Mouse (Mus musculus): ENCODE measurements at regions not wholly inside any gene's neighbourhood (a gene's known extent, or its start where the extent isn't known, plus 50 kb on each side); places are given as distances from the start of the nearest gene placed in this dataset.

DNA sequence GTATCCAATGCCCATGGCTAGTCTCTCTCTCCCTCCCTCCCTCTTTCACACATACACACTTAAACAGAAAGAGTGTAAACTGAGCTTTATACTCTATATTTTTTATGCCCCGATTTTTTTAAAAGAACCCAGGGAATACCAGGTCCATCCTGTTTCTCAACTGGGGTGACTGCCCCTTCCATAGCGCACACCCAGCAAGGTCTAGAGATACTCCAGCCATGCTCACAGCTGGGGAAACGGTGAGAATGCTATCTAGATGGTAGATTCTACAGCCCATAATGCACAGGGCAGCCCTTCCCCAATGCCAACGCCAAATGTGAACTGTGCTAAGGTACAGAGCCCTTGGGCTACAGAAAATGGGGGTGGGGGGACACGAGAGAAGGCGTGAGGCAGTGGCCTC lies 51.2 kb upstream of the Tln2 start:
- DNase-seq, result no peak

DNA sequence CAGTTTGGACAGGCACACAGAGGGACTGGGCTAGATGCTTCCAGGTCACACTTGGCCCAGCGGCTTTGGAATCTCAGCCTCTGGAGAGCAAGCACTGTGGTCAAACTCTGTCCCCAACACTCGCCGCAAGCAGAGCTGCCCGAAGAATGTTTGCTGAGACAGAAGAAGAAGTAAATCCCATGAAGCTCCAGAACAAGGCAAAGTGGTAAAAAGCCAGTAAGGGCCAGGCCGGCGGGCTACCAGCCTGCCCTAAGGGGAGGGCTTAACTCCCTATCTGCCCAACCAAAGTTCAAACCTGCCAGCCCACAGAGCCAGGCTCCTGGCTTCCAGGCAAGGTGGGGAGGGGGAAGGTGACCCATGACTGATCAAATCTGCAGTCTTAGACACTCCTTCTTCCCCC lies 52.2 kb upstream of the Tln2 start:
- DNase-seq, result peak; percentile 36

GRCm38 (mm10) chr9:67612101-67612500 lies 52.6 kb upstream of the Tln2 start:
- DNase-seq, result no peak

DNA sequence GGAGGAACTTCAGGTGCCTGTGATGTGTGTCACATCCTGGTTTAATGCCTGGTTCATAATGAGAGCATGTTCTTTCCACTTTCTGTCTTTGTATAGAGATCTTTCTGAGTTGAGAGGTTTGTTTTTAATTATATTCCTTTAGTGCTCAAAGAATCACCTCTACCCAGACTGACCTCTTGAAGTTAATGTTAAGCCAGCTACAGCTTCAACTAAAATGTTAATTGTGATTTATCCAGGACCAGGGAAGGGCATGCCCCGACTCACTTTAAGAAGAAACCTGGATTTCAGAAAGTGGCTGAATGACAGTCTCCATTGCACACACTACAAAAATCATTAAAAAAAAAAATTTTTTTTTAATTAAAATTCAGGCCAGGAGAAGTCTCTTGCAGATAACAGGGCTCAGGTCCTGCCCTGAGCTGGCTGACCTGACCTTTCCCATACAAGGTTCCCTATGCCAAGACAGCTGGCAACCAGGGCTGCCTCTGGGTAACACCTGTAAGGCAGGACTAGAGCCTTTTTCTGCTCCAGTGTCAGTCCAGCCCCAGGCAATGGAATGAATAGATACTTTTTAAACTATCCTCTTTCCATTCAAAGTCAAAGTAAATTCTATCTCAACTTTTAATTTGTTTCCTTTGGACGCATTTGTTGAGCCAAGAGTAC lies 54.7 kb upstream of the Tln2 start:
- no peak for DNase-seq

DNA sequence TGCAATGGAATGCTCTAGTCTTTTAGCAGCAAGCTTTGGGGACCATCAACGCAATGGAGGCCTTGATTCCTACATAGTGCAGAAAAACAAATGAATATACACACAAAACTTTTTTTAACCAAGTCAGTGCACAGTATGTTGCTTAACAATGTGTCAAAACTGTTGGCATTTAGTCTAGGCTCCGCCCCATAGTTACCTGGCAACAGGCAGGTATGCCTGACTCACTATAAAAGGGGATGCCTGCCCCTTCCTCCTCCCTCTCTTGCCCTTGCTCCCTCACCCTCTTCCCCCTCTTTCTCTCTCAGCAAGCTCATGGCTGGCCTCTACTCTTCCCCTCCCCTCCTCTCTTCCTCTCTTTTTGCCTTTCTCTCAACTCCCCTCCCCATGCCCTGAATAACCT lies 56.7 kb upstream of the Tln2 start:
- peak; percentile 46 for DNase-seq

GRCm38 (mm10) chr9:67617341-67618217 lies 58.1 kb upstream of the Tln2 start:
- DNase-seq, result peak; percentile 81

- DNase-seq, result no peak
Measured at GRCm38 (mm10) chr9:67620945-67621344, 61.4 kb upstream of the Tln2 start.

DNA sequence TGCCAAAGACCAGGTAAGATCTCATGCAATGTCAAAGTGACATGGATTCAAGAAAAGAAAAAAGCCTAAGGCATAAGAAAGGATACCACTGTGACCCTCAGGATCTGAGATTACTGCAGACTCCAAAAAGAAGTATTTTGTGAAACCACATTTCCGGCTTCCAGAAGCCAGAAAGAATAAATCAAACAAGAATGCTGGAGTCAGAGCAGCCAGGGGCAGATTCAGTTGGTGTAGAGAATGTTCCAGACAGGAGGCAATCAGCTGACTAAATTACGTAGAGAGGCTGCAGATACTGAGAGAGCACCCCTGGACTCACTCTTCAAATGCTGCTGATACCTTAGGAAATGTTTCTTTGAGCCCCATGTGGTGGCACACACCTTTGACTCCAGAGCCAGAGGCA lies 67.7 kb upstream of the Tln2 start:
- DNase-seq, result peak; percentile 64

GRCm38 (mm10) chr9:67629624-67630023 lies 70.1 kb upstream of the Tln2 start:
- no peak for DNase-seq

- no peak for DNase-seq
Measured at GRCm38 (mm10) chr9:67630173-67630572, 70.7 kb upstream of the Tln2 start.

- no peak for DNase-seq
Measured at GRCm38 (mm10) chr9:67631741-67632243, 72.3 kb upstream of the Tln2 start.

DNA sequence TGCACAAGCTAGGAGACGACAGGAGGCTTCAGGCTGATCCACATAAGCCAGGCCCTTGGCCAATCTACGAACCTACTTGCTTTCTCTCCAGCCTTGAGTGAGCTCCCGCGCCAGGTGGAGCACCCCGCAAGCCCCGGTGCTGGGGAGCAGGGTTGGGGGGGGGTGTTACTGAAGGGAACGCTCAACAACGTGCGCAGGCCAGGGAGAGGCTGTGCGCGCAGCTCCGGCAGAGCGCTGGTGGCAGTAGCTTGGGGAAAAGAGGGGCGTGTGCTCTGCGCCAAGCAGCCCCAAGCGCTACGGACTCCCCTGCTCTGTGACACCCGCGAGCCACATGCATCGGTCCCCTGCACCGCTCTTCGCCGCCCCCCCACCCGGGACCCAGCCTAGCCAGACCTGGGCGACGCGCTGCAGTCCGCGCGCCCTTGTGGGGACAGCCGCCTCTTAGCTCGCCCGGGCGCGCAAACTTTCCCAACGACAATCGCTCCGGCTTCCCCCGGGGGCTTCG lies 73.1 kb upstream of the Tln2 start:
- DNase-seq, result peak; percentile 39

- DNase-seq, result peak; percentile 58
Measured at GRCm38 (mm10) chr9:67633026-67633741, 73.7 kb upstream of the Tln2 start.

DNA sequence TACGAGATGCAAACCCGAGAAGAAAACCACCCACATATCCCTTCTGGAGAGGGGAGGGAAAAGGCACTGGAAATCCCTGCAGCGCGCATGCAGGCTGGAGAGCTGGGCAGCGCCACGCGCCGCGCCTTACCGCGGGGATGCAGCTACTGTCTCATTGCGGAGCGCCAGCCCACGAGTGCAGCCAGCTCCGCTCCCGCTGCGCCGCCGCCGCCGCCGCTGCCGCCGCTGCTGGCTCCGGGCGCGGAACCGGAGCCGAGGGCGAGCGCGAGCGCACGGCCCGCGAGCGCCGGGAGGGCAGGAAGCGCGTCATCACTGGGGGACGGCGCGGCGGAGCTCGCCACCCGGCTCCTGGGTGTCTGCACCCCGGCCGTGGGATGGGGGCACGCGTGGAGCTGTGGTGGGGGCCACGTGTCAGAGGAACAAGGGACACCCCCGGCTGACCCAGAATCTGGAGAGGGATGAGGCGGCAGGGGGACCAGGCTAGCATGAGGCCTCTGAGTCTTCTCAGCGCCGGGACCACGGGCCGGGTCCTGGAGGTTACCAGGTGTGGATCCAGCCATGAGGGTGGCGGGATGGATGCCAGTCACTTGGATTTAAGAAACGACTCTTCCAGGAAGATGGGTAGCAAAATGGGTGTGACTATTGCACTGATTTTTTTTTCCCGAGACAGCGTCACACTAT lies 74.4 kb upstream of the Tln2 start:
- DNase-seq, result peak; percentile 83

DNA sequence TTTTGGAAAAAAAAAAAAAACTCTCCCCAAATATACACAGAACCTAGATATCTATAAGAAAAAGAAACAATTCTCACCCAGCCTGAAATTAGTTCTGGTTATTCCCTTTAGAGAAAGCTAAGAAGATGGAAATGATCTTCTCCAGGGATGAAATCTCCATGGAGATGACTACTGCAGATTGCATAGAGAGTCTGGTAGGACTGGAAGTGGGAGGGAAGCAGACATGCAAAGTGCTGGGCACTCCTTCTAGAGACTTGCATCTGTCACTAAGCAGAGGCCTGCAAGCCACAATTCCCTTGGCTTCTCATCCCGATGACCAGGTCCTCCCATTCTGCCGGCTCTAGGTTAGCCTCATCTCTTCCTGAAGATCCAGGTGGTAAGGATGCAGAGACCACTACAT lies 87.3 kb upstream of the Tln2 start:
- DNase-seq, result no peak

DNA sequence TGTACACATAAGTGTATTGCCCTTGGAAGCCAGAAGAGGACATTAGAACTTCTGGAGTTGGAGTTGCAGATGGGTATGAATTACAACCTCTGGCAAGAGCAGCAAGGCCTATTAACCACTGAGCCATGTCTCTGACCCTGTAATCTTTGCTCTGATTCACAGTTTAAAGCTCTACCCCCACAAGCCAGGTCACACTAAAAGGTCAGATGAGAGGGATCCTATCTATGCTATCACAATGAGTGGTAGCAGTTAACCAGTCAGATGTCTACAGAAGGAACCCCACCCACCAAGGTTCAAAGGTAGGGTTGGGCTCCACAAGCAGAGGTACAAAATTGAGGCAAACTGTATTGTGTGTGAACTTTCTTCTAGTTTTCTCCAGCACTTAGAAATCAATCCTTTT lies 94.5 kb upstream of the C2cd4b start:
- no peak for DNase-seq

GRCm38 (mm10) chr9:67670261-67671020 lies 88.8 kb upstream of the C2cd4b start:
- no peak for DNase-seq

DNA sequence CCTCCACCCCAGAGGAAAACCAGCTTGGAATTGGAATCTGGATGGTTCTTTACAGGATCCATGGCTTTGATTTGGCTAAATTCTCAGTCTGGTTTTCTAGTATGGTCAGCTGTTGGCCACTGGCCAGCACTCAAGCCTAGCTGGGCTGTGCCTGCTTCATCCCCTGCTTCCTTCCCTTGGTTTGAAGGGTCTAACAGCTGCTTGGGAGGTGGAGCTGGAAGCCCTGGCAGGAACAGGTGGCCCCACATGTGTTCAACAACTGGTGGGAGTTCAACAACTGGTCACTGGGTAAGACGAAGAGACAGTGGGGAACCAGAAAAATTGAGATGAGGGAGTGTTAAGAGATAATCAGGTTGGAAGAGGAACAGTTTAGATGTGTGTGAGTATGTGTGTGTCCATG lies 82.3 kb upstream of the C2cd4b start:
- no peak for DNase-seq

DNA sequence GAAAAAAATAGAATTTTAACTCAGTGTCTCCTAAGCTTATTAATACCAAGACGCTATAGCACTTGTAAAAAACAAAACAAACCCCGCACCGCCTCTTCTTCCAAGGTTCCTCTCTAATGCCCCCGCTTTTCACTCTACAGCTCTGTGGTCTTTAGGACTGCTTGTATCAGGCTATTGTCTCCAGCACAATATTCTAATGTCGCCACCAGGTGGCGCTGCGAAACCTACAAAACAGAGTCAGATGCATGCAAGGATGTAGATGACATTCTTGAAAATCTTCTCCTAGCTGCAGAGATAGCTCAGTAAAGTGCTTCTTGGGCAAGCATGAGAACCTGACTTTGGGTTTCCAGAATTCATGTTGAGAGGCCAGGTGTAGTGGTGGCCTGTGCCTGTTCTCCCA lies 75.9 kb upstream of the C2cd4b start:
- peak; percentile 63 for DNase-seq

DNA sequence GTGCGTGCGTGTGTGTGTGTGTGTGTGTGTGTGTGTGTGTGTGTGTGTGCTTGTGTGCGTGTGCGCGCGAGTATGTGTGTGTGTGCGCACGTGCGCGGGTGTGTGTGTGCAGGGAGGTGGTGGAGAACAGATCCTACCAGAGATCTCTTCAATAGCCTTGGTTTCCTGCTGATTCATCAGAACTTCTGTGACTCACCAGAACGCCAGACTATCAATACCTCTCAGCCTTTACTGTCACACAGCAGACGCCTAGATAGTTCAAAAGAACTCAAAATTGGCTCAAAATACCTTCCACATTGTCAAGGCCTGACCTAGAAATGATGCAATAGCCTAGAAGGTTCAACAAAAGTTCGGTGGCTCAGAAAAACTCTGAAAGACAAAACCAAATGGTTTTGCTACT lies 66.8 kb upstream of the C2cd4b start:
- DNase-seq, result no peak

DNA sequence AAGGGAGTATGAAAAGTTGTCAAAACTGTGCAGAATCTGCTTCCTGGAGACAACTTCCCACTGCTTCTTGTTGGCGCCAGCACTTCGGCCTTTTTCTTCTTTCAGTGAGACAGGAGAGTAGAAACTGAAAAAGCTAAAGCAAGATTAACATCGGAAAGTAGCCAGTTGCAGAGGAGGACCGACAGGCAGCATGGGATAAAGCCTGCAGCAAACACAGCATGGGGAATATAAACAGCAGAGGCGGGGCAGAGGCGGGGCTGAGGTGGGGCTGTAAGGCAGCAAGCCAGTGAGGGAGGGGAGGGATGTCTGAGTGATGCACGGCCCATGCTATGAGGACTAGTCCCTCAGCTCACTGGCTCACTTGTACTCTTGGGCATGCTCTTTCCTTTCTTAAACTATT lies 65.5 kb upstream of the C2cd4b start:
- DNase-seq, result peak; percentile 47

- no peak for DNase-seq
Measured at GRCm38 (mm10) chr9:67698796-67699195, 60.4 kb upstream of the C2cd4b start.

Measured in kidney, postnatal 14 days (tissue).